Mouse (Mus musculus): Measurements from ENCODE around the gene Dusp1. TPM values are rescaled to one million over a fixed set of nuclear protein-coding genes. Genes with fewer than 3 reads are reported as not detected.

Dusp1 gene
- polyA plus RNA-seq, 1 experiment, result 58.4 TPM

- Histone ChIP-seq H3K27ac (ENCODE audit: insufficient read depth, low read length) (no peak overlapping the region), H3K36me3 (ENCODE audit: control insufficient read depth, insufficient read depth, low read length, poor library complexity, severe bottlenecking) (no peaks in the 10 kb centered on the region)
- TF ChIP-seq EP300 (IDR thresholded peaks at IDR 0.05; ENCODE audit: insufficient read depth, low read depth, low read length), result no peak
- no peak for TF ChIP-seq POLR2A (IDR thresholded peaks at IDR 0.05; ENCODE audit: insufficient read depth, low read length)
These were observed 21.1 kb upstream of the Dusp1 start for GRCm38 (mm10) chr17:26583056-26583455.

GRCm38 (mm10) chr17:26582297-26582696 lies 20.4 kb upstream of the Dusp1 start:
- H3K4me3 ChIP-seq (ENCODE audit: low read depth, low read length), result no peak overlapping the region
- no peaks in the 10 kb centered on the region for H3K36me3 ChIP-seq (ENCODE audit: control insufficient read depth, insufficient read depth, low read length, poor library complexity, severe bottlenecking)
- H3K4me1 ChIP-seq (ENCODE audit: control insufficient read depth, insufficient read depth, low read length), result peaks cover 32% of the 10 kb centered on the region
- no peaks in the 10 kb centered on the region for H3K9me3 ChIP-seq (replicated peaks; ENCODE audit: control insufficient read depth, insufficient read depth, low read length, poor library complexity, severe bottlenecking)
- TF ChIP-seq POLR2A (IDR thresholded peaks at IDR 0.05; ENCODE audit: insufficient read depth, low read length) (no peak), EP300 (IDR thresholded peaks at IDR 0.05; ENCODE audit: insufficient read depth, low read depth, low read length) (no peak), CTCF (IDR thresholded peaks at IDR 0.05; ENCODE audit: low read depth, low read length) (no peak)
- H3K27me3 ChIP-seq (ENCODE audit: control insufficient read depth, insufficient read depth, low read length, poor library complexity, severe bottlenecking), result no peaks in the 10 kb centered on the region
- no peak overlapping the region for H3K27ac ChIP-seq (ENCODE audit: insufficient read depth, low read length)
- no peak overlapping the region for H3K9ac ChIP-seq (ENCODE audit: low read depth, poor library complexity, severe bottlenecking)

More at GRCm38 (mm10) chr17:26583056-26583455, 21.1 kb upstream of the Dusp1 start:
- no peaks in the 10 kb centered on the region for H3K27me3 ChIP-seq (ENCODE audit: control insufficient read depth, insufficient read depth, low read length, poor library complexity, severe bottlenecking)
- H3K4me1 ChIP-seq (ENCODE audit: control insufficient read depth, insufficient read depth, low read length), result peaks cover 32% of the 10 kb centered on the region
- H3K4me3 ChIP-seq (ENCODE audit: low read depth, low read length), result no peak overlapping the region
- H3K9me3 ChIP-seq (replicated peaks; ENCODE audit: control insufficient read depth, insufficient read depth, low read length, poor library complexity, severe bottlenecking), result no peaks in the 10 kb centered on the region
- no peak overlapping the region for H3K9ac ChIP-seq (ENCODE audit: low read depth, poor library complexity, severe bottlenecking)

GRCm38 (mm10) chr17:26580873-26581401 lies 19.0 kb upstream of the Dusp1 start:
- no peaks in the 10 kb centered on the region for H3K27me3 ChIP-seq (ENCODE audit: control insufficient read depth, insufficient read depth, low read length, poor library complexity, severe bottlenecking)
- no peak overlapping the region for H3K9ac ChIP-seq (ENCODE audit: low read depth, poor library complexity, severe bottlenecking)
- H3K4me1 ChIP-seq (ENCODE audit: control insufficient read depth, insufficient read depth, low read length), result peaks cover 32% of the 10 kb centered on the region
- no peaks in the 10 kb centered on the region for H3K9me3 ChIP-seq (replicated peaks; ENCODE audit: control insufficient read depth, insufficient read depth, low read length, poor library complexity, severe bottlenecking)
- peak overlapping the region; percentile 55 for H3K27ac ChIP-seq (ENCODE audit: insufficient read depth, low read length)
- H3K36me3 ChIP-seq (ENCODE audit: control insufficient read depth, insufficient read depth, low read length, poor library complexity, severe bottlenecking), result no peaks in the 10 kb centered on the region
- TF ChIP-seq POLR2A (IDR thresholded peaks at IDR 0.05; ENCODE audit: insufficient read depth, low read length) (no peak), EP300 (IDR thresholded peaks at IDR 0.05; ENCODE audit: insufficient read depth, low read depth, low read length) (peak; percentile 90)
- H3K4me3 ChIP-seq (ENCODE audit: low read depth, low read length), result no peak overlapping the region

GRCm38 (mm10) chr17:26579396-26579795 lies 17.5 kb upstream of the Dusp1 start:
- Histone ChIP-seq H3K9ac (ENCODE audit: low read depth, poor library complexity, severe bottlenecking) (no peak overlapping the region), H3K27me3 (ENCODE audit: control insufficient read depth, insufficient read depth, low read length, poor library complexity, severe bottlenecking) (no peaks in the 10 kb centered on the region), H3K4me1 (ENCODE audit: control insufficient read depth, insufficient read depth, low read length) (peaks cover 34% of the 10 kb centered on the region), H3K36me3 (ENCODE audit: control insufficient read depth, insufficient read depth, low read length, poor library complexity, severe bottlenecking) (0 out of 2 replicates have a peak, but pooled peaks cover 6% of the 10 kb centered on the region), H3K4me3 (ENCODE audit: low read depth, low read length) (no peak overlapping the region), H3K9me3 (replicated peaks; ENCODE audit: control insufficient read depth, insufficient read depth, low read length, poor library complexity, severe bottlenecking) (no peaks in the 10 kb centered on the region), H3K27ac (ENCODE audit: insufficient read depth, low read length) (no peak overlapping the region)
- TF ChIP-seq POLR2A (IDR thresholded peaks at IDR 0.05; ENCODE audit: insufficient read depth, low read length), result no peak
- no peak for TF ChIP-seq EP300 (IDR thresholded peaks at IDR 0.05; ENCODE audit: insufficient read depth, low read depth, low read length)
- no peak for TF ChIP-seq CTCF (IDR thresholded peaks at IDR 0.05; ENCODE audit: low read depth, low read length)

GRCm38 (mm10) chr17:26578771-26579170 lies 16.8 kb upstream of the Dusp1 start:
- Histone ChIP-seq H3K27ac (ENCODE audit: insufficient read depth, low read length) (no peak overlapping the region), H3K4me1 (ENCODE audit: control insufficient read depth, insufficient read depth, low read length) (peaks cover 30% of the 10 kb centered on the region), H3K9ac (ENCODE audit: low read depth, poor library complexity, severe bottlenecking) (no peak overlapping the region), H3K4me3 (ENCODE audit: low read depth, low read length) (no peak overlapping the region), H3K9me3 (replicated peaks; ENCODE audit: control insufficient read depth, insufficient read depth, low read length, poor library complexity, severe bottlenecking) (no peaks in the 10 kb centered on the region), H3K36me3 (ENCODE audit: control insufficient read depth, insufficient read depth, low read length, poor library complexity, severe bottlenecking) (0 out of 2 replicates have a peak, but pooled peaks cover 6% of the 10 kb centered on the region), H3K27me3 (ENCODE audit: control insufficient read depth, insufficient read depth, low read length, poor library complexity, severe bottlenecking) (no peaks in the 10 kb centered on the region)
- TF ChIP-seq EP300 (IDR thresholded peaks at IDR 0.05; ENCODE audit: insufficient read depth, low read depth, low read length), result no peak
- no peak for TF ChIP-seq CTCF (IDR thresholded peaks at IDR 0.05; ENCODE audit: low read depth, low read length)
- TF ChIP-seq POLR2A (IDR thresholded peaks at IDR 0.05; ENCODE audit: insufficient read depth, low read length), result no peak

GRCm38 (mm10) chr17:26578162-26578561 lies 16.2 kb upstream of the Dusp1 start:
- Histone ChIP-seq H3K9me3 (replicated peaks; ENCODE audit: control insufficient read depth, insufficient read depth, low read length, poor library complexity, severe bottlenecking) (no peaks in the 10 kb centered on the region), H3K9ac (ENCODE audit: low read depth, poor library complexity, severe bottlenecking) (no peak overlapping the region), H3K27ac (ENCODE audit: insufficient read depth, low read length) (no peak overlapping the region)

More at GRCm38 (mm10) chr17:26578162-26578561, 16.2 kb upstream of the Dusp1 start:
- H3K4me1 ChIP-seq (ENCODE audit: control insufficient read depth, insufficient read depth, low read length), result peaks cover 24% of the 10 kb centered on the region
- H3K27me3 ChIP-seq (ENCODE audit: control insufficient read depth, insufficient read depth, low read length, poor library complexity, severe bottlenecking), result no peaks in the 10 kb centered on the region
- H3K36me3 ChIP-seq (ENCODE audit: control insufficient read depth, insufficient read depth, low read length, poor library complexity, severe bottlenecking), result 0 out of 2 replicates have a peak, but pooled peaks cover 6% of the 10 kb centered on the region
- no peak for TF ChIP-seq CTCF (IDR thresholded peaks at IDR 0.05; ENCODE audit: low read depth, low read length)
- H3K4me3 ChIP-seq (ENCODE audit: low read depth, low read length), result no peak overlapping the region

Data from ES-Bruce4 (cell line).